Mouse (Mus musculus): ENCODE results near the gene Keap1.

DNA sequence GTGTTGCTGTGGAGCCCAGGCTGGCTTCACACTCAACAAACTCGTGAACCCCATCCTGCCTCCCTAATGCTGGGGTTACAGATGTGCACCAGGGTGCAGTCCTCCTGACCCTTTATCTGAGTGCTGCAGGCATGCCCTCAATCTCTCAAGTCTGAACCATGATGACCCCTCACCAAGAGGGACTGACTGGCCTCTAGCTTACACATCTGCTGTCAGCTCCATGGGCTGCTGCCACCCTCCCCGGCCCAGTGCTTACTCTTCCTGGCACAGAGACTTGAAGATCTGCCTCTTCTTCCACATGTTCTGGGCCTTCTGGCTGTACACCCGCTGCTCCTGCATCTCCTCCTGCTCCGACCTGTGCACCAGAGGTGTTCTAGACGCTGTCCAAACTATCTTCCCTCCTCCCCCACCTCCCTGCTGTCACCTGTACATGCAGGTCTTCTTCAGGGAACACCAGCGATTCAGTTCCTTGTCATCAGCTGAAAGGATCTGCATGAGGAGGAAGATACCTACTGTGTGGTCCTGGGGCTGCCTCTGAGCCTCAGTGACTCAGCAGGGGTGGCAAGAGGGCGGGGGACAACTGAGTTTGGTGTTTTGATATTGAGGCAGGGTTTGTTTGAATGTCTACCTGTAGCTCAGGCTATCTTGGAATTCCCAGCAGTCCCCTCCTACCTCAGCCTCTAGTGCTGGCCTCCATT, 36.0 kb upstream of the Keap1 start:
- TF ChIP-seq CTCF (IDR thresholded peaks at IDR 0.05; ENCODE audit: extremely low read depth, insufficient read length, insufficient replicate concordance, low read depth, low read length) (no peak), POLR2A (IDR thresholded peaks at IDR 0.05; ENCODE audit: low read depth, low read length) (no peak)
